Mouse (Mus musculus) adrenal gland, adult 18-20 months (tissue): ENCODE results near the gene Dlx5. TPM values are rescaled to one million over a fixed set of nuclear protein-coding genes. Genes with fewer than 3 reads are reported as not detected.

ENCODE experiments used
- total RNA-seq, 2 experiments: library from RNA; stranded (reverse); gene quantifications; 1 replicate in 1 of 2; 2 replicates in 1 of 2; pipeline ENCODE4 v1.2.3; 2021

Gene Dlx5
- total RNA-seq, 2 experiments from 2014 or later = 0.40 TPM; not detected in 1

Other genes starting within 250 kb of the Dlx5 start
- not detected for gene Dlx6, start 18.8 kb downstream of the Dlx5 start, total RNA-seq
- gene Sdhaf3, start 73.9 kb upstream of the Dlx5 start, total RNA-seq = 1 to 10 TPM; 5.2 to 6.9 TPM